Mouse (Mus musculus): Measurements from ENCODE around the gene Lce6a. TPM values are rescaled to one million over a fixed set of nuclear protein-coding genes. Genes with fewer than 3 reads are reported as not detected.

The Lce6a gene
- polyA plus RNA-seq (2015; fragmentation: Nextera tagmentation; extraction: Ambion mirVana) = not detected in 2 replicates

DNA sequence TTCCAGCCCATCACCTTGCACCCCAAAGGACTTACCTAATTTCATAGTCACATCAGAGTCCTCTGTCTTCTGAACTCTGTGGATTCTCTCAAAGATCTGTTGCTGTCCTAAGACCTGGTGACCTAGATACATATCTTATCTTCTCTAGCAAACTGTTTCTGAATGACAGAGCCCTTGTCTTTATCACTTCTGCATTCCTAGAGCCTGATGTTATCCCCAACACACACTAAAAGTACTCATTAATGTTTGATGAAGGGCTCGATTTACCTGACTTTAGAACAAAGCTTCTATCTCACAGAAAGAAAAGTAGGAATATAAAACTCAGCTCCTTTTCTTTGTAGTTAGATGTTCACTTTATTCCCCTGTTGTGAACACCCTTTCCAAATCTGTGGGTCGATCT lies at the start of gene Lce6a:
Gene Lce6a (minus strand): TSS at position 101 of the 400 bp plus-strand sequence.
- no peak for TF ChIP-seq CTCF (IDR thresholded peaks at IDR 0.05; ENCODE audit: low read depth)
- H3K4me2 ChIP-seq (ENCODE audit: low read length) = no peak within 1 kb of the TSS
- no peak within 1 kb of the TSS for H3K9ac ChIP-seq (ENCODE audit: low read depth, low read length)
- H3K27me3 ChIP-seq (ENCODE audit: insufficient read depth, low read length) = no peaks in the 10 kb centered on the region
- H3K36me3 ChIP-seq (ENCODE audit: insufficient read depth, low read length) = no peaks in the 10 kb centered on the region
- no peak for ATAC-seq (replicated peaks; ENCODE audit: low FRiP score, low read depth)
- 80% methylated on average over 2 of the region's 2 CpGs for WGBS
- DNase-seq (ENCODE audit: low spot score) = no peak
- H3K4me3 ChIP-seq (replicated peaks; ENCODE audit: low read depth, low read length) = no peak within 1 kb of the TSS
- H3K27ac ChIP-seq = no peak within 1 kb of the TSS
- H3K9me3 ChIP-seq (replicated peaks; ENCODE audit: low read length) = no peaks in the 10 kb centered on the region
- no peaks in the 10 kb centered on the region for H3K4me1 ChIP-seq (replicated peaks; ENCODE audit: insufficient read depth, low read length)

DNA sequence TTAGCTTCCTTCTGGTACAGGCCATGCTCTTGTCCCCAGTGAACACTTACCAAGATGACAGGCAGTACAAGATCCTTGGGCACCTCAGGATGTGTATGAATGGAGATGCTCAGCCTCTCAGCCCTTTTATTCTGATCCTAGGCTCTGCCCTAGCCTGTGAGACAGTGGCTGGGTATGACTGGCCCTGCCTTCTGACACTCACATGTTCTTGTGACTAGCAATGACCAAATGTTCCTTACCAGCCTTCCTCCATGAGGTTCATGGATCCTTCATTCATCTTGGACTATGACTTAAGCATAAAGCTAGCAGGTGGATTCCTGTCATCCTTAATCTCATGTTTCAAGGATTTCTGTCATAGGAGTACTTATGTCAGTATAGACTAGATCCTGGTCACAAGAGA lies 48.8 kb upstream of the Lce6a start, which contains the start of gene Lce1a2:
Gene Lce1a2 (minus strand): TSS at position 101 of the 400 bp plus-strand sequence.
- no peak within 1 kb of the TSS for H3K4me3 ChIP-seq (replicated peaks; ENCODE audit: low read depth, low read length)
- TF ChIP-seq CTCF (IDR thresholded peaks at IDR 0.05; ENCODE audit: low read depth) = no peak
- no peak for DNase-seq (ENCODE audit: low spot score)
- no peak for ATAC-seq (replicated peaks; ENCODE audit: low FRiP score, low read depth)
- H3K27ac ChIP-seq = no peak within 1 kb of the TSS
- no peak within 1 kb of the TSS for H3K9ac ChIP-seq (ENCODE audit: low read depth, low read length)
- H3K36me3 ChIP-seq (ENCODE audit: insufficient read depth, low read length) = no peaks in the 10 kb centered on the region
- H3K4me2 ChIP-seq (ENCODE audit: low read length) = no peak within 1 kb of the TSS
- no peaks in the 10 kb centered on the region for H3K9me3 ChIP-seq (replicated peaks; ENCODE audit: low read length)
- no peaks in the 10 kb centered on the region for H3K4me1 ChIP-seq (replicated peaks; ENCODE audit: insufficient read depth, low read length)
- H3K27me3 ChIP-seq (ENCODE audit: insufficient read depth, low read length) = no peaks in the 10 kb centered on the region

DNA sequence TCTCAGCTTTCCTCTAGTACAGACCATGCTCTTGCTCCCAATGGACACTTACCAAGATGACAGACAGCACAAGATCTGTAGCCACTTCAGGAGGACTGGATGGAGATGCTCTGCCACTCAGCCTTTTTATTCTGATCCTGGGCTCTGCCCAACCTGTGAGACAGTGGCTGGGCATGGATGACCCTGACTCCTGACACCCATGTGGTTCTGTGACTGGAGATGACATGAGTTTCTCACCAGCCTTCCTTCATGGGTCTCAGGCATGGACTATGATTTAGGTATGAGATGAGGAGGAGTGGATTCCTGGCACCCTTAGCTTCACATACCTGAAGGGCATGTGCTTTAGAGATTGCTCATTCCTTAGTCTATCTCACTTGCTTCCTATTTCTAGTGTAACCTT lies 35.4 kb upstream of the Lce6a start, which contains the start of gene Lce1b:
Gene Lce1b (minus strand): TSS at position 101 of the 400 bp plus-strand sequence.
- Histone ChIP-seq H3K4me2 (ENCODE audit: low read length) (no peak within 1 kb of the TSS), H3K27ac (no peak within 1 kb of the TSS), H3K4me3 (replicated peaks; ENCODE audit: low read depth, low read length) (no peak within 1 kb of the TSS), H3K9ac (ENCODE audit: low read depth, low read length) (no peak within 1 kb of the TSS), H3K36me3 (ENCODE audit: insufficient read depth, low read length) (no peaks in the 10 kb centered on the region), H3K27me3 (ENCODE audit: insufficient read depth, low read length) (no peaks in the 10 kb centered on the region), H3K9me3 (replicated peaks; ENCODE audit: low read length) (no peaks in the 10 kb centered on the region), H3K4me1 (replicated peaks; ENCODE audit: insufficient read depth, low read length) (no peaks in the 10 kb centered on the region)
- DNase-seq (ENCODE audit: low spot score) (no peak), ATAC-seq (replicated peaks; ENCODE audit: low FRiP score, low read depth) (no peak)
- TF ChIP-seq CTCF (IDR thresholded peaks at IDR 0.05; ENCODE audit: low read depth) = no peak

DNA sequence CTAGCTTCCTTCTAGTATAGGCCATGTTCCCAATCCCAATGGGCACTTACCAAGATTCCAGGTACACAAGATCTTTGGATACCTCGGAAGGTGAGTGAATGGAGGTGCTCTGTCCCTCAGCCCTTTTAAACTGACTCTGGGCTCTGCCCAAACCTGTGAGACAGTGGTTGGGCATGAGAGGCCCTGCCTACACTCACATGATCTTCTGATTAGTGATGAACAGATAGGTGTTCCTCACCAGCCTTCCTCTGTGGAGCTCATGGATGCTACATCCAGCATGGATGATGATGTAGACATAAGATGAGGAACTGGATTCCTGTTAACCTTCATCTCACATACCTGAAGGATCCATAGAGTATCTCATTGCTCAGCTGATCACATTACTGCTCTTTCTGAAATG lies 26.7 kb upstream of the Lce6a start, which contains the start of gene Lce1a1:
Gene Lce1a1 (minus strand): TSS at position 101 of the 400 bp plus-strand sequence.
- Histone ChIP-seq H3K4me2 (ENCODE audit: low read length) (no peak within 1 kb of the TSS), H3K27ac (no peak within 1 kb of the TSS), H3K36me3 (ENCODE audit: insufficient read depth, low read length) (no peaks in the 10 kb centered on the region), H3K9me3 (replicated peaks; ENCODE audit: low read length) (no peaks in the 10 kb centered on the region), H3K27me3 (ENCODE audit: insufficient read depth, low read length) (no peaks in the 10 kb centered on the region), H3K4me3 (replicated peaks; ENCODE audit: low read depth, low read length) (no peak within 1 kb of the TSS), H3K4me1 (replicated peaks; ENCODE audit: insufficient read depth, low read length) (no peaks in the 10 kb centered on the region), H3K9ac (ENCODE audit: low read depth, low read length) (no peak within 1 kb of the TSS)
- no peak for TF ChIP-seq CTCF (IDR thresholded peaks at IDR 0.05; ENCODE audit: low read depth)
- no peak for DNase-seq (ENCODE audit: low spot score)
- WGBS = 78% methylated on average over 1 of the region's 1 CpGs
- ATAC-seq (replicated peaks; ENCODE audit: low FRiP score, low read depth) = no peak

GRCm38 (mm10) chr3:92639854-92640253 lies 18.4 kb upstream of the Lce6a start:
- H3K4me2 ChIP-seq (ENCODE audit: low read length) = no peak overlapping the region
- H3K4me1 ChIP-seq (replicated peaks; ENCODE audit: insufficient read depth, low read length) = no peaks in the 10 kb centered on the region
- no peaks in the 10 kb centered on the region for H3K27me3 ChIP-seq (ENCODE audit: insufficient read depth, low read length)
- 91% methylated on average over 15 of the region's 15 CpGs for WGBS
- DNase-seq (ENCODE audit: low spot score) = no peak
- TF ChIP-seq CTCF (IDR thresholded peaks at IDR 0.05; ENCODE audit: low read depth) = no peak
- no peak overlapping the region for H3K9ac ChIP-seq (ENCODE audit: low read depth, low read length)
- ATAC-seq (replicated peaks; ENCODE audit: low FRiP score, low read depth) = no peak
- H3K9me3 ChIP-seq (replicated peaks; ENCODE audit: low read length) = no peaks in the 10 kb centered on the region
- no peak overlapping the region for H3K4me3 ChIP-seq (replicated peaks; ENCODE audit: low read depth, low read length)
- no peak overlapping the region for H3K27ac ChIP-seq
- no peaks in the 10 kb centered on the region for H3K36me3 ChIP-seq (ENCODE audit: insufficient read depth, low read length)

GRCm38 (mm10) chr3:92638653-92638991 lies 17.2 kb upstream of the Lce6a start:
- no peak overlapping the region for H3K9ac ChIP-seq (ENCODE audit: low read depth, low read length)
- H3K4me3 ChIP-seq (replicated peaks; ENCODE audit: low read depth, low read length) = no peak overlapping the region
- 62% methylated on average over 3 of the region's 3 CpGs for WGBS
- no peaks in the 10 kb centered on the region for H3K9me3 ChIP-seq (replicated peaks; ENCODE audit: low read length)
- no peaks in the 10 kb centered on the region for H3K36me3 ChIP-seq (ENCODE audit: insufficient read depth, low read length)
- H3K27ac ChIP-seq = no peak overlapping the region
- no peak for TF ChIP-seq CTCF (IDR thresholded peaks at IDR 0.05; ENCODE audit: low read depth)
- H3K27me3 ChIP-seq (ENCODE audit: insufficient read depth, low read length) = no peaks in the 10 kb centered on the region
- no peaks in the 10 kb centered on the region for H3K4me1 ChIP-seq (replicated peaks; ENCODE audit: insufficient read depth, low read length)
- ATAC-seq (replicated peaks; ENCODE audit: low FRiP score, low read depth) (peak; percentile 78), DNase-seq (ENCODE audit: low spot score) (no peak)
- no peak overlapping the region for H3K4me2 ChIP-seq (ENCODE audit: low read length)

Data from kidney, postnatal 0 days (tissue).